Mouse (Mus musculus): ENCODE measurements around the gene Lrrc8d. TPM values are rescaled to one million over a fixed set of nuclear protein-coding genes. Genes with fewer than 3 reads are reported as not detected.
A peak's percentile ranks its signal among the peaks of the same experiment; 100 is the strongest.

Lrrc8d gene
- polyA plus RNA-seq, 1 experiment: 14.8 TPM

DNA sequence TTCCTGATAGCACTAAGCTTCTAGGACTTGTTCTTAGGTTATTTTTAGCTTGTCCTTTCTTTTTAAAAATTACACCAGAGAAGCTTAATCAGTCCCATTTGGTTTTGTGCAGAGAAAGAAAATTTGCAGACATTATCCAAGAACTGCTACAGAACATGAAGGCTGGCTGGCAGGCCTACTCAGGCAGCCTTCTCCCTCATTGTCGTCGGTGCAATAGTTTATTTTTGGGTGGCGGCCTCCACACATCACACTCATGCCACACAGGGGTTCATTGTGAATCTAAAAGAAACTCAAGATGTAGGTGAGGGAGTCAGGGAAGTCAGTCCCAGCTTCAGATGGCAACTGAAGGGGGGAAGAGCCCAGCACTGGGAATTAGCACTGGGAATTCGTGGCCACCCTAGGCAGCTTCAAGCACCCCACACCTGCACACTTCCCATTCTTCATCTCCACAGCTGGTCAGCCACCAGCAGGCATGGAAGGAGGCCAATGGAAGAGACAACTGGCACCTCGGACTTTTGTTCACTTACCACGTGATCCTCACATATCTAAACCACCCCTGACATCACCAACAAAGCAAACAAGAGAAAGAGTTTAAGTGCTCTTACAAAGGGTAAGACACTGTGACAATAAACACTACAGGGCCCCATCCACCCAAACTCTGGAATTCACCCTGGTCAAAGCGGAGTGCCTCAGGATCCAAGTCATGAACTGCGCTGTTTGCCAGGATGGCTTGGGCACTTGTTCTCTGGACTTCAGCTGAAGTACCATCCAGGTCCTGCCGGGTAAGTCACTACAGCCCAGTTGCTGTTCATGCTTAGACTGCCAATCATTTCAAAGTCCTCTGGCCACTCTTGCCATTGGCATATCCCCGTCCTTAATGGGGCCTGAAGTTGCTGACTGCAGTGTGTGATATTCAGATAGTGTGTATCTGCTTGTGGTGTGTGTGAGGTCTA lies 9.0 kb upstream of the Lrrc8d start:
- no peak for TF ChIP-seq POLR2A (IDR thresholded peaks at IDR 0.05; ENCODE audit: borderline replicate concordance, insufficient read depth, low read length)
- TF ChIP-seq CTCF (IDR thresholded peaks at IDR 0.05; ENCODE audit: borderline replicate concordance, insufficient read depth, low read depth, low read length): no peak
- Histone ChIP-seq H3K27ac (ENCODE audit: insufficient read depth, low read length) (no peak overlapping the region; the same call in 1 of the 2 replicates), H3K27me3 (ENCODE audit: control insufficient read depth, insufficient read depth, low read length) (no peaks in the 10 kb centered on the region), H3K4me1 (ENCODE audit: control insufficient read depth, insufficient read depth, low read length) (no peaks in the 10 kb centered on the region), H3K4me3 (replicated peaks; ENCODE audit: insufficient read depth, low read depth, low read length) (no peak overlapping the region)
- DNase-seq: no peak
- WGBS: 63% methylated on average over 10 of the region's 10 CpGs

DNA sequence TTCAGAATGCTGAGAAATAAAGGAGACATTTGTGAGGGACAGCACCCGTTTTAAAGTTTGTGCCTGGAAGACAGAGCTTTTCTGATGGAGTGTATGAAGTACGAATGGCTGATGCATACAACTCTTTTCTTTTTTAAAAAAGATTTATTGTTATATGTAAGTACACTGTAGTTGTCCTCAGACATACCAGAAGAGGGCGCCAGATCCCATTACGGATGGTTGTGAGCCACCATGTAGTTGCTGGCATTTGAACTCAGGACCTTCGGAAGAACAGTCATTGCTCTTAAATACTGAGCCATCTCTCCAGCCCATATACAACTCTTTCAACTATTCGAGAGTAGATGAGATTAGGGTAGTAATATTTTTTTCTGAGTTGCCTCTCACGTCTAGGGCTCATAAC lies 8.1 kb upstream of the Lrrc8d start:
- no peak for DNase-seq
- WGBS: 78% methylated on average over 7 of the region's 7 CpGs
- H3K27ac ChIP-seq (ENCODE audit: insufficient read depth, low read length): no peak overlapping the region

DNA sequence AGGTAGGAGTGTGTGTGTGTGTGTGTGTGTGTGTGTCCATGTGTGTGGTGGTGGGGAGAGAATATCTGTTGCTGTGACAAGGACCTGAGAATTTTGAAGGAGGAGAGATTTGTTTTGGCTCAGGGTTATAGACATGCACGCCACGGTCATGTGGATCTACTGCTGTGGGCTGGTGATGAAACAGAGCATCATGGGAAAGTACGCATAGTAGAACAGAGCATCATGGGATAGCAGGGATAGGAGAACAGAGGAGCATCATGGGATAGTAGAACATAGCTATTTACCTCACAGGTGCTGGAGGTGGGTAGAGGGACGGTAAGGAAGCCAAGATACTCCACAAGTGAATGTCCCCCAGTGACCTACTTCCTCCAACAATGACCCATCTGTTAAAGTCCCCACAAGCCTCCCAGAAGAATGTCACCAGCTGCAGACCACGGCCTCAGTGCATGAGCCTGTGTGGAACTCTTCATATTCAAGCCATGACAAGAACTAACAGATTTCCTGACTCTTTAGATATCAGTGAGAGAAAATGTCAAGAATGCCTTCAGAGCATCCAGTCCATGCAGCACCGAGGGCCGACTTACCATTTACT lies 5.3 kb upstream of the Lrrc8d start:
- Histone ChIP-seq H3K4me3 (replicated peaks; ENCODE audit: insufficient read depth, low read depth, low read length) (no peak overlapping the region), H3K27me3 (ENCODE audit: control insufficient read depth, insufficient read depth, low read length) (no peaks in the 10 kb centered on the region), H3K4me1 (ENCODE audit: control insufficient read depth, insufficient read depth, low read length) (no peaks in the 10 kb centered on the region), H3K27ac (ENCODE audit: insufficient read depth, low read length) (peak overlapping the region; percentile 5; the same call in 1 of the 2 replicates)
- WGBS: 84% methylated on average over 7 of the region's 7 CpGs
- TF ChIP-seq POLR2A (IDR thresholded peaks at IDR 0.05; ENCODE audit: borderline replicate concordance, insufficient read depth, low read length): no peak
- TF ChIP-seq CTCF (IDR thresholded peaks at IDR 0.05; ENCODE audit: borderline replicate concordance, insufficient read depth, low read depth, low read length): no peak
- no peak for DNase-seq

More for the DNA sequence above, 8.1 kb upstream of the Lrrc8d start:
- Histone ChIP-seq H3K4me1 (ENCODE audit: control insufficient read depth, insufficient read depth, low read length) (no peaks in the 10 kb centered on the region), H3K27me3 (ENCODE audit: control insufficient read depth, insufficient read depth, low read length) (no peaks in the 10 kb centered on the region), H3K4me3 (replicated peaks; ENCODE audit: insufficient read depth, low read depth, low read length) (no peak overlapping the region)
- no peak for TF ChIP-seq POLR2A (IDR thresholded peaks at IDR 0.05; ENCODE audit: borderline replicate concordance, insufficient read depth, low read length)
- 0 out of 2 replicates have a peak, but pooled peaks have one; percentile 7 for TF ChIP-seq CTCF (IDR thresholded peaks at IDR 0.05; ENCODE audit: borderline replicate concordance, insufficient read depth, low read depth, low read length)

DNA sequence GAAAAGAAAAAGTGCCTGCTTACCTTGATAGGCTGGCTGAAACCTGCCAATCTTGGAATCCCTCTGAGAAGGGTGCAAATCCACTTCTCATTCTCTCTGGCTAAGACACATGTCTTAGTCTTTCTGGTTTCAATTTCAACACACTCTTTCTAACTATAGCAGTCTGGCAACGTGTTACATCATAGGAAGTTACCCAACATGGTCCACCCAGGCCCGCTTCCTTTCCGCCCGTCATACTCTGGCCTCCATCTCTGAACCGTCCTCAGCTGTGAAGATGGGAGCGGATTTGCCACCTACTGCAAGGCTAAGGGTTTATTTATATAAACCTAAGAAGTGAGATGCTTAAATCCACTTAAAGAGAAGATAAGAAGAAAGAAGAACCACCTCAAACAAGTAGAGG lies 3.7 kb upstream of the Lrrc8d start:
- no peak for DNase-seq
- no peak for TF ChIP-seq POLR2A (IDR thresholded peaks at IDR 0.05; ENCODE audit: borderline replicate concordance, insufficient read depth, low read length)
- TF ChIP-seq CTCF (IDR thresholded peaks at IDR 0.05; ENCODE audit: borderline replicate concordance, insufficient read depth, low read depth, low read length): no peak
- Histone ChIP-seq H3K4me1 (ENCODE audit: control insufficient read depth, insufficient read depth, low read length) (0 out of 2 replicates have a peak, but pooled peaks cover 3% of the 10 kb centered on the region), H3K27me3 (ENCODE audit: control insufficient read depth, insufficient read depth, low read length) (no peaks in the 10 kb centered on the region), H3K4me3 (replicated peaks; ENCODE audit: insufficient read depth, low read depth, low read length) (no peak overlapping the region), H3K27ac (ENCODE audit: insufficient read depth, low read length) (no peak overlapping the region)
- 91% methylated on average over 6 of the region's 6 CpGs for WGBS

DNA sequence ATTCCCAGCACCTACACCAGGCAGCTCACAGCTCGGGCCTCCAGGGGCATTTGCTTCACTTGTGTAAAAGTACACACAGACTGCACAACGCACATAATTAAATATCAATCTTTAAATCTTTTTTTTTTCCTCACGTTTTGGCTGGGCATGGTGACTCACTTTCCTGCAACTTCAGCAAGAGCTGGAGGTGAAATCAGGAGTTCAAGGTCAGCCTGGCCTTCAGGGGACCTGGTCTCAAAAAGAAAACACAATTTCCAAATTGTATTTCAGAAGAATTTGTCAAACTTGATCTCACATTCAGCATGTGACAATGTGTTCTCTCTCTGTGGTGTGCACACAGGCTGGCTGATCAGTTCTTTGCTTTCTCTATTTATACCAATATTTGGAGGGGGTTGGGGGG lies 1.9 kb upstream of the Lrrc8d start:
- H3K4me3 ChIP-seq (replicated peaks; ENCODE audit: insufficient read depth, low read depth, low read length): no peak overlapping the region
- DNase-seq: no peak
- H3K27ac ChIP-seq (ENCODE audit: insufficient read depth, low read length): no peak overlapping the region
- WGBS: over 99% methylated on average over 3 of the region's 3 CpGs
- no peaks in the 10 kb centered on the region for H3K27me3 ChIP-seq (ENCODE audit: control insufficient read depth, insufficient read depth, low read length)
- 0 out of 2 replicates have a peak, but pooled peaks cover 3% of the 10 kb centered on the region for H3K4me1 ChIP-seq (ENCODE audit: control insufficient read depth, insufficient read depth, low read length)
- TF ChIP-seq POLR2A (IDR thresholded peaks at IDR 0.05; ENCODE audit: borderline replicate concordance, insufficient read depth, low read length) (no peak), CTCF (IDR thresholded peaks at IDR 0.05; ENCODE audit: borderline replicate concordance, insufficient read depth, low read depth, low read length) (no peak)

DNA sequence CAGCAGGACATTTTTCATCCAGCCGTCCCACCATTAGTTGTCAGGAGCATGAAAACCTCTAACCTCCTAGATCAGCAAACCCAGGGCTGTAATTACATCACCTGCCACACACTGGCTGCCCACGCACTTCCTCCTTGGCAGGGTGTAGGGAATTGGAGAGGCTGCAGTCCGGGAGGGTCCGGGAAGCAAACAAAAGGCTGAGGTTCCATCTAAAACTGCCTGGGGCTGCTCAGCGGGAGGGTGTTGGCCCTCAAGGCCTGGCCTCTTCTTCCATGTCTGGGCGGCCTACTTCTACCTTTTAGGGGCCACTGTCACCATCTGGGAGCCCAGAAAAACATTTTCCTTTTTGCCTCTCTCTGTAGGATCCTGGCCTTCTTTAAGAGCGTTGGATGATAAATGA lies 1.1 kb upstream of the Lrrc8d start:
- H3K4me3 ChIP-seq (replicated peaks; ENCODE audit: insufficient read depth, low read depth, low read length): peak overlapping the region; percentile 10
- H3K27ac ChIP-seq (ENCODE audit: insufficient read depth, low read length): peak overlapping the region; percentile 46; the same call in 1 of the 2 replicates
- 20% methylated on average over 7 of the region's 7 CpGs for WGBS
- no peaks in the 10 kb centered on the region for H3K27me3 ChIP-seq (ENCODE audit: control insufficient read depth, insufficient read depth, low read length)
- H3K4me1 ChIP-seq (ENCODE audit: control insufficient read depth, insufficient read depth, low read length): peaks cover 6% of the 10 kb centered on the region; the same call in 1 of the 2 replicates
- DNase-seq: peak; percentile 54 to 60
- TF ChIP-seq POLR2A (IDR thresholded peaks at IDR 0.05; ENCODE audit: borderline replicate concordance, insufficient read depth, low read length) (0 out of 2 replicates have a peak, but pooled peaks have one; percentile 7), CTCF (IDR thresholded peaks at IDR 0.05; ENCODE audit: borderline replicate concordance, insufficient read depth, low read depth, low read length) (no peak)

DNA sequence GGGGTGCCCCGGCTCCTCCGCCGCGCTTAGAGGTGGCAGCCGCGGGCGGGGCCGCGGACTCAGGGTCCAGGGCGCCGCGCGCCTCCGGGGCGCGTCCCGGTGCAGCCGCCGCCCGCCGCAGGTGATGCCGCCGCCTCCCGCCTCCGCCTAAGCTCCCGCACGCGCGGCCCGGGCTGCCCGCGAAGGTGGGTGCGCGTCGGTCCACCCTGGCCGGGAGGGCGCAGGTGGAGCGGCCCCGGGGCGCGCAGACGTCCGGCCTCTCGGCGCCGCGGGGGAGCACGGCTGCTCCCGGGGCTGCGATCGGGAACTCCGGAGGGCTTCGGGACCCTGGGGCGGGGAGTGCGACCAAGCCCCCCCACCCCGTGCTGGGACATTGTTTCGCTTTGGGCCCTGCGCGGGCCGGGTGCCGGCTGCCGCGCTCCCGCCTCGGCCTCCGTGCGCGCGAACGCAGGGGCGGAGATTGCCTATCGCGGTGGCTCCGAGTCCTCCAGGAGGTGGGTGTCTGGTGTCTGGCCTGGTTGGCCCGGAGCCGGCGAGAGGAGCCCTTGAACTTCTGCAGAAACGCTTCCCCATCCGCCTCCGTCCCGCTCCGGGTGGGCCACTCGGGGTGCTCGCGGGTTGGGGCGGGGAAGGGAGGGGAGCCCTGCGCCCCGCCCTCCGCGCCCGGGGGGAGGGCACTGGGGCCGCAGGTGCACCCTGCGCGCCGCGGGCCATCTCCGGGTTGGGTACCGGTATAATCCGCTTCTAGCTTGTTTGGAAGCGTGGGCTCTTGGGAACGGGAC lies 492 bp downstream of the Lrrc8d start:
- TF ChIP-seq CTCF (IDR thresholded peaks at IDR 0.05; ENCODE audit: borderline replicate concordance, insufficient read depth, low read depth, low read length) (no peak), POLR2A (IDR thresholded peaks at IDR 0.05; ENCODE audit: borderline replicate concordance, insufficient read depth, low read length) (no peak)
- Histone ChIP-seq H3K4me1 (ENCODE audit: control insufficient read depth, insufficient read depth, low read length) (peaks cover 6% of the 10 kb centered on the region; the same call in 1 of the 2 replicates), H3K4me3 (replicated peaks; ENCODE audit: insufficient read depth, low read depth, low read length) (peak overlapping the region; percentile 78), H3K27ac (ENCODE audit: insufficient read depth, low read length) (peak overlapping the region; percentile 90), H3K27me3 (ENCODE audit: control insufficient read depth, insufficient read depth, low read length) (no peaks in the 10 kb centered on the region)
- under 1% methylated on average over 101 of the region's 101 CpGs for WGBS
- peak; percentile 75 to 81 for DNase-seq

Measured in cerebellum, adult 2 months (tissue).